11 mouse cellular contexts compared by ENCODE assay signal in genomic region chr2:104111170-104111797, GRCm38 (mm10). TPM values are rescaled to one million over a fixed set of nuclear protein-coding genes. Genes with fewer than 3 reads are reported as not detected.
DNase-seq lines count a peak whose midpoint lies in the region; ATAC-seq and TF ChIP-seq lines count a peak whose summit lies in the region.
"Not testable (repeated sequence)": the region's sequence is repeated elsewhere in the genome, so short reads cannot be mapped to it uniquely, and the experiment has no call there.
"Had no signal": no experiment of that assay in that cellular context is flagged by ENCODE, and none has a peak within 500 bp of the region (broad histone marks: within the 10 kb centered on the region; RNA-seq: fewer than 3 reads in every experiment).

No protein-coding gene starts in this region.

- not testable (repeated sequence) for DNase-seq in liver, postnatal 0 days

- H3K27me3 ChIP-seq in intestine, embryonic 15.5 days (replicated peaks); intestine, embryonic 16.5 days (replicated peaks; ENCODE audit: control insufficient read depth, insufficient read depth, low read length); intestine, postnatal 0 days (replicated peaks; ENCODE audit: control insufficient read depth, insufficient read depth, low read length); liver, postnatal 0 days (ENCODE audit: insufficient read depth, low read length): not testable (repeated sequence)

- H3K4me1 ChIP-seq in intestine, embryonic 15.5 days (replicated peaks); intestine, embryonic 16.5 days (ENCODE audit: control insufficient read depth, insufficient read depth, low read length); intestine, postnatal 0 days (replicated peaks; ENCODE audit: control insufficient read depth, insufficient read depth, low read length): not testable (repeated sequence)
- H3K4me1 ChIP-seq in liver, postnatal 0 days (ENCODE audit: insufficient read depth), result peaks cover 13% of the 10 kb centered on the region; the same call in 1 of the 2 replicates

- not testable (repeated sequence) for H3K9me3 ChIP-seq in intestine, embryonic 15.5 days; intestine, embryonic 16.5 days (ENCODE audit: control insufficient read depth, low read length); intestine, postnatal 0 days (ENCODE audit: control insufficient read depth); liver, postnatal 0 days (ENCODE audit: low read length)

- TF ChIP-seq CTCF in intestine, postnatal 0 days (IDR thresholded peaks at IDR 0.05; ENCODE audit: low read depth); liver, postnatal 0 days (IDR thresholded peaks at IDR 0.05; ENCODE audit: low read depth): not testable (repeated sequence)

- H3K9ac ChIP-seq in intestine, embryonic 15.5 days; intestine, embryonic 16.5 days (ENCODE audit: low read depth, low read length); intestine, postnatal 0 days (ENCODE audit: low read depth, low read length); liver, postnatal 0 days (replicated peaks): not testable (repeated sequence)

- not testable (repeated sequence) for H3K4me3 ChIP-seq in intestine, embryonic 15.5 days (replicated peaks); intestine, embryonic 16.5 days (ENCODE audit: low read length); intestine, postnatal 0 days (ENCODE audit: low read depth, low read length); liver, postnatal 0 days (ENCODE audit: low read depth, low read length)

- TF ChIP-seq EP300 in liver, postnatal 0 days (IDR thresholded peaks at IDR 0.05; ENCODE audit: low read depth), result not testable (repeated sequence)

- peak; percentile 86 for ATAC-seq in intestine, embryonic 15.5 days
- peak; percentile 84 for ATAC-seq in intestine, embryonic 16.5 days
- ATAC-seq in intestine, postnatal 0 days, result peak; percentile 71
- ATAC-seq in liver, postnatal 0 days, result peak; percentile 40

- WGBS in intestine, embryonic 15.5 days, result no CpG with 5 or more reads among the region's 1 CpGs
- WGBS in intestine, embryonic 16.5 days, result no CpG with 5 or more reads among the region's 1 CpGs
- WGBS in intestine, postnatal 0 days, result no CpG with 5 or more reads among the region's 1 CpGs
- no CpG with 5 or more reads among the region's 1 CpGs for WGBS in liver, postnatal 0 days (ENCODE audit: insufficient replicate concordance)

- not testable (repeated sequence) for H3K36me3 ChIP-seq in intestine, embryonic 15.5 days; intestine, embryonic 16.5 days (ENCODE audit: control insufficient read depth, insufficient read depth, low read length); intestine, postnatal 0 days (ENCODE audit: control insufficient read depth, insufficient read depth); liver, postnatal 0 days (replicated peaks; ENCODE audit: insufficient read depth, low read length)

- not testable (repeated sequence) for H3K4me2 ChIP-seq in intestine, embryonic 15.5 days (replicated peaks); intestine, embryonic 16.5 days (ENCODE audit: low read depth, low read length); intestine, postnatal 0 days (replicated peaks; ENCODE audit: low read depth); liver, postnatal 0 days (ENCODE audit: low read depth, low read length)

- not testable (repeated sequence) for H3K27ac ChIP-seq in intestine, embryonic 15.5 days; intestine, embryonic 16.5 days (ENCODE audit: low read length); intestine, postnatal 0 days (ENCODE audit: low read depth, low read length); liver, postnatal 0 days (ENCODE audit: low read depth)

RNA-seq across cellular contexts. Expression of gene A930018P22Rik, which starts 11.3 kb away (rescaled TPM):
- polyA plus RNA-seq in intestine, embryonic 15.5 days (2015; fragmentation: Nextera tagmentation; extraction: Ambion mirVana), result 0.24 TPM in 1 of 2 replicates, not detected in the other
- polyA plus RNA-seq in intestine, embryonic 16.5 days (2015; fragmentation: Nextera tagmentation; extraction: Ambion mirVana), result 0.16 and 0.28 TPM in 2 replicates
- 0.48 and 0.88 TPM in 2 replicates for polyA plus RNA-seq in intestine, postnatal 0 days (2015; fragmentation: Nextera tagmentation; extraction: Ambion mirVana)
- polyA plus RNA-seq in liver, postnatal 0 days (2015; fragmentation: Nextera tagmentation; extraction: Ambion mirVana), result 0.70 and 1.3 TPM in 2 replicates
- polyA plus RNA-seq: activated CD4-positive, CD25-positive, alpha-beta regulatory T cell, adult 4 months; brain, embryonic 14.5 days; CD4-positive, CD25-positive, alpha-beta regulatory T cell, adult 4 months; G1E; Patski had no signal

RNA-seq across cellular contexts. Expression of gene Cd59a, which starts 15.7 kb away (rescaled TPM):
- polyA plus RNA-seq in intestine, embryonic 15.5 days (2015; fragmentation: Nextera tagmentation; extraction: Ambion mirVana), result 30.5 and 30.6 TPM in 2 replicates
- 36.0 and 37.8 TPM in 2 replicates for polyA plus RNA-seq in intestine, embryonic 16.5 days (2015; fragmentation: Nextera tagmentation; extraction: Ambion mirVana)
- 71.9 and 82.3 TPM in 2 replicates for polyA plus RNA-seq in intestine, postnatal 0 days (2015; fragmentation: Nextera tagmentation; extraction: Ambion mirVana)
- 73.8 and 76.9 TPM in 2 replicates for polyA plus RNA-seq in liver, postnatal 0 days (2015; fragmentation: Nextera tagmentation; extraction: Ambion mirVana)

RNA-seq across cellular contexts. Expression of gene Cd59b, which starts 41.6 kb away (rescaled TPM):
- polyA plus RNA-seq in intestine, embryonic 15.5 days (2015; fragmentation: Nextera tagmentation; extraction: Ambion mirVana), result 5.9 and 6.7 TPM in 2 replicates
- 6.8 and 7.7 TPM in 2 replicates for polyA plus RNA-seq in intestine, embryonic 16.5 days (2015; fragmentation: Nextera tagmentation; extraction: Ambion mirVana)
- polyA plus RNA-seq in intestine, postnatal 0 days (2015; fragmentation: Nextera tagmentation; extraction: Ambion mirVana), result 4.3 and 6.3 TPM in 2 replicates
- polyA plus RNA-seq in liver, postnatal 0 days (2015; fragmentation: Nextera tagmentation; extraction: Ambion mirVana), result 4.4 and 4.5 TPM in 2 replicates
- polyA plus RNA-seq: activated CD4-positive, CD25-positive, alpha-beta regulatory T cell, adult 4 months; C2C12; G1E had no signal

RNA-seq across cellular contexts. Expression of gene Gm10799, which starts 42.9 kb away (rescaled TPM):
- polyA plus RNA-seq in intestine, embryonic 15.5 days (2015; fragmentation: Nextera tagmentation; extraction: Ambion mirVana), result not detected in 2 replicates
- polyA plus RNA-seq in intestine, embryonic 16.5 days (2015; fragmentation: Nextera tagmentation; extraction: Ambion mirVana), result not detected in 2 replicates
- polyA plus RNA-seq in intestine, postnatal 0 days (2015; fragmentation: Nextera tagmentation; extraction: Ambion mirVana), result not detected in 2 replicates
- not detected in 2 replicates for polyA plus RNA-seq in liver, postnatal 0 days (2015; fragmentation: Nextera tagmentation; extraction: Ambion mirVana)
- polyA plus RNA-seq: activated CD4-positive, CD25-positive, alpha-beta regulatory T cell, adult 4 months; adrenal gland, adult 2 months; brain, embryonic 14.5 days; C2C12; CD4-positive, CD25-positive, alpha-beta regulatory T cell, adult 4 months; G1E; Patski had no signal

RNA-seq across cellular contexts. Expression of gene Gm10912, which starts 45.7 kb away (rescaled TPM):
- 0.09 TPM in 1 of 2 replicates, not detected in the other for polyA plus RNA-seq in intestine, embryonic 15.5 days (2015; fragmentation: Nextera tagmentation; extraction: Ambion mirVana)
- polyA plus RNA-seq in intestine, embryonic 16.5 days (2015; fragmentation: Nextera tagmentation; extraction: Ambion mirVana), result not detected in 2 replicates
- polyA plus RNA-seq in intestine, postnatal 0 days (2015; fragmentation: Nextera tagmentation; extraction: Ambion mirVana), result not detected in 2 replicates
- polyA plus RNA-seq in liver, postnatal 0 days (2015; fragmentation: Nextera tagmentation; extraction: Ambion mirVana), result 0.11 TPM in 1 of 2 replicates, not detected in the other
- polyA plus RNA-seq: activated CD4-positive, CD25-positive, alpha-beta regulatory T cell, adult 4 months; C2C12; G1E; Patski had no signal
